Mouse (Mus musculus) forebrain, embryonic 13.5 days (tissue): Measurements from ENCODE around the gene Acod1. TPM values are rescaled to one million over a fixed set of nuclear protein-coding genes. Genes with fewer than 3 reads are reported as not detected.

Source experiments
- ATAC-seq: fragments of 200-750 bp; cut with Nextera tagmentation; 2 replicates; pipeline ENCODE4 v1.8.0; 2017
- H3K27ac ChIP-seq: fragments of 300-500 bp; sonication (generic); 2 replicates; pipeline ENCODE4 v1.5.1; 2015; ENCODE audit warnings: inconsistent platforms, mild to moderate bottlenecking, moderate library complexity
- H3K27me3 ChIP-seq: fragments of 300-500 bp; sonication (generic); 2 replicates; pipeline ENCODE4 v1.6.1; 2015; ENCODE audit warnings: mild to moderate bottlenecking, inconsistent platforms
- H3K36me3 ChIP-seq: fragments of 300-500 bp; sonication (generic); 2 replicates; pipeline ENCODE4 v1.6.1; 2015; ENCODE audit warnings: mild to moderate bottlenecking, inconsistent platforms; ENCODE audit not compliant: poor library complexity, severe bottlenecking
- H3K4me1 ChIP-seq: fragments of 300-500 bp; sonication (generic); 2 replicates; pipeline ENCODE4 v1.6.1; 2015; ENCODE audit warnings: inconsistent platforms
- H3K4me2 ChIP-seq: fragments of 300-500 bp; sonication (generic); 2 replicates; pipeline ENCODE4 v1.6.1; 2015; ENCODE audit warnings: inconsistent platforms, mild to moderate bottlenecking, moderate library complexity
- H3K4me3 ChIP-seq: fragments of 300-500 bp; sonication (generic); 2 replicates; pipeline ENCODE4 v1.5.1; 2015; ENCODE audit warnings: mild to moderate bottlenecking, inconsistent platforms
- H3K9ac ChIP-seq: fragments of 300-500 bp; sonication (generic); 2 replicates; pipeline ENCODE4 v1.6.1; 2015; ENCODE audit warnings: mild to moderate bottlenecking, inconsistent platforms
- H3K9me3 ChIP-seq: fragments of 300-500 bp; sonication (generic); replicated peaks from 2 replicates; pipeline ENCODE4 v1.6.1; 2016; ENCODE audit warnings: inconsistent platforms
- WGBS: fragments of 180-500 bp; shearing (Covaris S2); methylation state at CpG from one replicate; pipeline ENCODE4 v1.1.7; 2015; 5-methylcytosine and 5-hydroxymethylcytosine counted together
- polyA plus RNA-seq: library from polyadenylated mRNA; unstranded; fragments of >200 nt; fragmentation: Nextera tagmentation; extraction: Ambion mirVana; gene quantifications from 2 replicates; pipeline ENCODE4 v1.2.1, GENCODE M21; 2015

Acod1 gene
- polyA plus RNA-seq = not detected in 2 replicates

- ATAC-seq = no peak
These were observed at the start of gene Acod1 for GRCm38 (mm10) chr14:103046677-103047076. Gene Acod1 (plus strand): TSS chr14:103046977.

DNA sequence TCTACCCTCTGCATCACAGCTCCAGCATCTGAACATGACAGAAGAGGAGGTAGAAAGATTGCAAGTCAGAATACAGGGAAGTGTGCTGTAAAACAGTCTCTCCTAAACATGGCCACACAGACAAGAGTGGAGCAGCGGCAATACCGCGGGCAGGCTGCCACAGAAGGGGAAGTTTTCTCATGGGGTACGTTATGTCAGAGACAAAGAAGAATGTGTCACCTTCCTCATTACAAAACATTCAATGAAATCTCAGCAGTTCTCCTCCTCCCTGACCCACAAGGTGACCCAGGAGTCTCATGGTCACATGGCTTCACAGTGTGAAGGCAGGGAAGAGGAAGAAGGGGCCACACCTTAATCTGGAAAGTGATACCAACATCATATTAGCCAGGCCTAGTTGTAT is 39.0 kb upstream of the Acod1 start:
- no peaks in the 10 kb centered on the region for H3K9me3 ChIP-seq
- 88% methylated on average over 4 of the region's 4 CpGs for WGBS
- H3K27me3 ChIP-seq = no peaks in the 10 kb centered on the region
- no peaks in the 10 kb centered on the region for H3K4me1 ChIP-seq
- no peak overlapping the region for H3K27ac ChIP-seq
- ATAC-seq = no peak
- H3K4me3 ChIP-seq = no peak overlapping the region
- H3K4me2 ChIP-seq = no peak overlapping the region
- H3K36me3 ChIP-seq = no peaks in the 10 kb centered on the region
- no peak overlapping the region for H3K9ac ChIP-seq

More at GRCm38 (mm10) chr14:103046677-103047076, at the start of gene Acod1:
- Histone ChIP-seq H3K27ac (no peak within 1 kb of the TSS), H3K4me3 (no peak within 1 kb of the TSS), H3K4me2 (no peak within 1 kb of the TSS), H3K27me3 (no peaks in the 10 kb centered on the region), H3K9me3 (no peaks in the 10 kb centered on the region), H3K36me3 (no peaks in the 10 kb centered on the region), H3K9ac (no peak within 1 kb of the TSS), H3K4me1 (no peaks in the 10 kb centered on the region)
- 73% methylated on average over 2 of the region's 2 CpGs for WGBS

GRCm38 (mm10) chr14:103011782-103012181 is 35.0 kb upstream of the Acod1 start:
- Histone ChIP-seq H3K4me2 (no peak overlapping the region), H3K27ac (no peak overlapping the region), H3K4me3 (no peak overlapping the region), H3K27me3 (no peaks in the 10 kb centered on the region), H3K9me3 (no peaks in the 10 kb centered on the region), H3K9ac (no peak overlapping the region), H3K36me3 (no peaks in the 10 kb centered on the region), H3K4me1 (no peaks in the 10 kb centered on the region)
- WGBS = 37% methylated on average over 5 of the region's 5 CpGs
- no peak; the same call in 1 of the 2 replicates for ATAC-seq

DNA sequence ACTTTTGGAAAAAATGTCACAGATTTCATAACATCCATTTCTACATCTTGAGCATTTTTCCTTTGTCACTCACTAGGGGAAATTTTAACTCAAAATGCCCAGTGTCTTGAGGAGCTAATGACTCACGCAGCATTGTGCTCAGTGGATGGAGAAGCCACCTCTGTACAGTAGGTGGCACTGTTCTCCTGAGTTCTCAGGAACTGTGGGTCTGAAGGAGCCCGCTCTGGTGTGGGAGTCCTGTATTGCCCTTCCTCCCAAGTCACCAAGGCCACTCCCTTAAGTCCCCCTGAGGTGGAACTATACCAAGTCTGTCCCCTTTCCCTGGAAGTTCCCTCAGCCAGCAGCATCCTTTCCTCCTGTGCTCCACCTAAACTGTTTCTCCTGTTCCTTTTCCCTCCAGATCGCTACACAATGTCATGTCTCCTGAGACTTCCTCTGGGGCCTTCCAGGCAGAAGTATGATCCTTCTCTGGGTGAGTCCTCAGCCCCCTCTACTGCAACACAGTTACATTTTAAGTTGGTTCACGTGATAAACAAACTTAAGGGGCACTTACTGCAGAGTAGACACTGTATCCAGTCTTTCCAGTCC is 34.1 kb upstream of the Acod1 start:
- Histone ChIP-seq H3K9ac (no peak overlapping the region), H3K27me3 (no peaks in the 10 kb centered on the region), H3K36me3 (no peaks in the 10 kb centered on the region), H3K4me3 (no peak overlapping the region), H3K9me3 (no peaks in the 10 kb centered on the region), H3K4me1 (no peaks in the 10 kb centered on the region), H3K27ac (no peak overlapping the region), H3K4me2 (no peak overlapping the region)
- peak; percentile 97 for ATAC-seq
- WGBS = 32% methylated on average over 4 of the region's 4 CpGs

- Histone ChIP-seq H3K4me2 (no peak overlapping the region), H3K36me3 (no peaks in the 10 kb centered on the region), H3K27me3 (no peaks in the 10 kb centered on the region), H3K9me3 (no peaks in the 10 kb centered on the region), H3K9ac (no peak overlapping the region), H3K4me1 (peaks cover 4% of the 10 kb centered on the region; the same call in 1 of the 2 replicates), H3K27ac (no peak overlapping the region), H3K4me3 (no peak overlapping the region)
- 82% methylated on average over 5 of the region's 5 CpGs for WGBS
- no peak for ATAC-seq
These were observed 29.8 kb upstream of the Acod1 start for GRCm38 (mm10) chr14:103017009-103017408.

GRCm38 (mm10) chr14:103020046-103020445 is 26.7 kb upstream of the Acod1 start:
- WGBS = 30% methylated on average over 2 of the region's 2 CpGs

GRCm38 (mm10) chr14:103029203-103029602 is 17.6 kb upstream of the Acod1 start:
- Histone ChIP-seq H3K4me1 (no peaks in the 10 kb centered on the region), H3K9me3 (no peaks in the 10 kb centered on the region), H3K4me2 (no peak overlapping the region), H3K9ac (no peak overlapping the region), H3K36me3 (no peaks in the 10 kb centered on the region), H3K27me3 (no peaks in the 10 kb centered on the region), H3K27ac (no peak overlapping the region), H3K4me3 (no peak overlapping the region)
- WGBS = 83% methylated on average over 2 of the region's 2 CpGs
- no peak for ATAC-seq

More at GRCm38 (mm10) chr14:103020046-103020445, 26.7 kb upstream of the Acod1 start:
- no peak overlapping the region for H3K9ac ChIP-seq
- H3K9me3 ChIP-seq = no peaks in the 10 kb centered on the region
- peaks cover 4% of the 10 kb centered on the region; the same call in 1 of the 2 replicates for H3K4me1 ChIP-seq
- H3K27me3 ChIP-seq = no peaks in the 10 kb centered on the region
- ATAC-seq = no peak
- H3K4me2 ChIP-seq = no peak overlapping the region
- H3K27ac ChIP-seq = no peak overlapping the region
- no peaks in the 10 kb centered on the region for H3K36me3 ChIP-seq
- no peak overlapping the region for H3K4me3 ChIP-seq

GRCm38 (mm10) chr14:103033271-103033823 is 13.4 kb upstream of the Acod1 start:
- Histone ChIP-seq H3K9me3 (no peaks in the 10 kb centered on the region), H3K27me3 (no peaks in the 10 kb centered on the region), H3K36me3 (no peaks in the 10 kb centered on the region), H3K27ac (no peak overlapping the region), H3K4me1 (no peaks in the 10 kb centered on the region), H3K4me3 (no peak overlapping the region), H3K4me2 (no peak overlapping the region), H3K9ac (no peak overlapping the region)
- WGBS = 86% methylated on average over 10 of the region's 10 CpGs
- ATAC-seq = no peak

GRCm38 (mm10) chr14:103034076-103034475 is 12.7 kb upstream of the Acod1 start:
- Histone ChIP-seq H3K4me1 (no peaks in the 10 kb centered on the region), H3K36me3 (no peaks in the 10 kb centered on the region), H3K9me3 (no peaks in the 10 kb centered on the region), H3K4me3 (no peak overlapping the region), H3K9ac (no peak overlapping the region), H3K27ac (no peak overlapping the region), H3K4me2 (no peak overlapping the region), H3K27me3 (no peaks in the 10 kb centered on the region)
- ATAC-seq = no peak
- WGBS = 88% methylated on average over 9 of the region's 9 CpGs

DNA sequence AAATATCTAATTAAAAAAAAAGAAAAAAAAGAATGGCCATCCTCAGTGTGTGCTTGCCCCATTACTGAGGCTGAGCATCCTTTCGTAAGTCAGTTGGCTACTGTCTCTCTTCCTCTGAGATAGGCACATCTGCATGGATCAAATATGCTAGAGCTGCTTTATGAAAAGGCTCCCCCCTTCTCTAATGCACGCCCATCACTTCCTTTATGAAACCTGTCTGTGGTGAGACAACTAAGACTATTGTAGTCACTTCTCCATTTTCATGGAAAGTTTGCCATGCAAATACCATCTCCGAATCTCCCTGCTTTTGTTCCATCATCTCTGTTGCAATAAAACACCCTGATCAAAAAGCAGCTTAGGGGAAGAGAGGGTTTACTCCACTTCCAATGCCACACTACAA is 9.8 kb upstream of the Acod1 start:
- no peaks in the 10 kb centered on the region for H3K9me3 ChIP-seq
- H3K4me2 ChIP-seq = no peak overlapping the region
- no peaks in the 10 kb centered on the region for H3K27me3 ChIP-seq
- H3K4me3 ChIP-seq = no peak overlapping the region
- no peak overlapping the region for H3K9ac ChIP-seq
- no peaks in the 10 kb centered on the region for H3K36me3 ChIP-seq
- no peak for ATAC-seq
- no peaks in the 10 kb centered on the region for H3K4me1 ChIP-seq
- no peak overlapping the region for H3K27ac ChIP-seq
- 86% methylated on average over 3 of the region's 3 CpGs for WGBS

- Histone ChIP-seq H3K36me3 (no peaks in the 10 kb centered on the region), H3K4me3 (no peak overlapping the region)
- WGBS = 83% methylated on average over 11 of the region's 11 CpGs
These were observed 1.7 kb downstream of the Acod1 start for GRCm38 (mm10) chr14:103048292-103049086.

DNA sequence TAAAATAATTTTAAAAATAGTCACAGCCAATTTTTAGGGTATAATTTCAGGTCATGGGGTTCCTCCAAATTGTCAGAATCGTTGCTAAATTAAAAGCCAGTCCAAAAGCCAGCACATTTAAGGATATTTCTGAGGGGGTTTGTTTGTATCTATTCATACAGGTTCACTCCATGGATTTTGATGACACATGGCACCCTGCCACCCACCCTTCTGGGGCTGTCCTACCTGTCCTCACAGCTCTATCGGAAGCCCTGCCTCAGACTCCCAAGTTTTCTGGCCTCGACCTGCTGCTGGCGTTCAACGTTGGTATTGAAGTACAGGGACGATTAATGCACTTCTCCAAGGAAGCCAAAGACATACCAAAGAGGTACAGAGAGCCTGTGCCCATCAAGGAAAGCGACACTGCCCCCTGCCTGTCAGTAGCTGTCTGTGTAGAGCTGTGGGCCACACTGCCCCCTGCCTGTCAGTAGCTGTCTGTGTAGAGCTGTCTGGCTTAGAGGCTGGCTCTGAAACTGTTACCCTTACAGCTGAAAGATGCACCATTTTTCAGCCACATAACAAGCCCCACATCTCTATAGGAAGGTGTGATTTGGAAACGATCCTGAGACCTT is 4.5 kb downstream of the Acod1 start:
- Histone ChIP-seq H3K9me3 (no peaks in the 10 kb centered on the region), H3K4me1 (no peaks in the 10 kb centered on the region), H3K27me3 (no peaks in the 10 kb centered on the region), H3K27ac (no peak overlapping the region), H3K9ac (no peak overlapping the region), H3K4me2 (no peak overlapping the region), H3K4me3 (no peak overlapping the region), H3K36me3 (no peaks in the 10 kb centered on the region)
- 39% methylated on average over 8 of the region's 8 CpGs for WGBS
- ATAC-seq = peak; percentile 87

More at GRCm38 (mm10) chr14:103048292-103049086, 1.7 kb downstream of the Acod1 start:
- no peak for ATAC-seq
- Histone ChIP-seq H3K27ac (no peak overlapping the region), H3K9me3 (no peaks in the 10 kb centered on the region), H3K27me3 (no peaks in the 10 kb centered on the region), H3K4me2 (no peak overlapping the region), H3K9ac (no peak overlapping the region), H3K4me1 (no peaks in the 10 kb centered on the region)
